Mouse (Mus musculus) intestine, embryonic 14.5 days (tissue): ENCODE results near the gene Abhd17b. TPM values are rescaled to one million over a fixed set of nuclear protein-coding genes. Genes with fewer than 3 reads are reported as not detected.

ENCODE experiments used
- ATAC-seq: fragments of 200-750 bp; cut with Nextera tagmentation; replicated peaks from 2 replicates; pipeline ENCODE4 v1.8.0; 2017; ENCODE audit warnings: low read depth, moderate number of reproducible peaks, moderate TSS enrichment, moderate library complexity; ENCODE audit not compliant: low FRiP score, low TSS enrichment
- DNase-seq: peaks from one replicate; pipeline ENCODE4 v3.0.0-alpha.2; 2018; ENCODE audit warnings: low spot score
- H3K27ac ChIP-seq: fragments of 300-500 bp; sonication (generic); 2 replicates; pipeline ENCODE4 v1.5.1; 2014; ENCODE audit warnings: low read depth, mild to moderate bottlenecking, control low read depth
- H3K27me3 ChIP-seq: fragments of 300-500 bp; sonication (generic); replicated peaks from 2 replicates; pipeline ENCODE4 v1.6.1; 2014; ENCODE audit warnings: low read length, control low read depth; ENCODE audit not compliant: control insufficient read depth, insufficient read depth
- H3K36me3 ChIP-seq: fragments of 300-500 bp; sonication (generic); 2 replicates; pipeline ENCODE4 v1.6.1; 2014; ENCODE audit warnings: low read length, control low read depth; ENCODE audit not compliant: control insufficient read depth, insufficient read depth
- H3K4me1 ChIP-seq: fragments of 300-500 bp; sonication (generic); replicated peaks from 2 replicates; pipeline ENCODE4 v1.6.1; 2014; ENCODE audit warnings: low read length, control low read depth, mixed read lengths; ENCODE audit not compliant: control insufficient read depth, insufficient read depth
- H3K4me2 ChIP-seq: fragments of 300-500 bp; sonication (generic); 2 replicates; pipeline ENCODE4 v1.6.1; 2014; ENCODE audit warnings: low read length
- H3K4me3 ChIP-seq: fragments of 300-500 bp; sonication (generic); 2 replicates; pipeline ENCODE4 v1.5.1; 2014; ENCODE audit warnings: low read depth, low read length, control low read depth, mixed read lengths
- H3K9ac ChIP-seq: fragments of 300-500 bp; sonication (generic); 2 replicates; pipeline ENCODE4 v1.6.1; 2014; ENCODE audit warnings: mild to moderate bottlenecking, low read length
- H3K9me3 ChIP-seq: fragments of 300-500 bp; sonication (generic); 2 replicates; pipeline ENCODE4 v1.6.1; 2016; ENCODE audit warnings: low read length, control low read depth; ENCODE audit not compliant: control insufficient read depth
- WGBS: fragments of 180-500 bp; shearing (Covaris S2); extraction: QIAGEN DNeasy Blood & Tissue Kit; methylation state at CpG from one replicate; pipeline ENCODE4 v1.1.7; 2014; 5-methylcytosine and 5-hydroxymethylcytosine counted together
- polyA plus RNA-seq: library from polyadenylated mRNA; unstranded; fragments of >200 nt; fragmentation: Nextera tagmentation; extraction: Ambion mirVana; gene quantifications from 2 replicates; pipeline ENCODE4 v1.2.1, GENCODE M21; 2014

Abhd17b gene
- polyA plus RNA-seq, 1 experiment from 2014 or later, result 28.2 TPM

DNA sequence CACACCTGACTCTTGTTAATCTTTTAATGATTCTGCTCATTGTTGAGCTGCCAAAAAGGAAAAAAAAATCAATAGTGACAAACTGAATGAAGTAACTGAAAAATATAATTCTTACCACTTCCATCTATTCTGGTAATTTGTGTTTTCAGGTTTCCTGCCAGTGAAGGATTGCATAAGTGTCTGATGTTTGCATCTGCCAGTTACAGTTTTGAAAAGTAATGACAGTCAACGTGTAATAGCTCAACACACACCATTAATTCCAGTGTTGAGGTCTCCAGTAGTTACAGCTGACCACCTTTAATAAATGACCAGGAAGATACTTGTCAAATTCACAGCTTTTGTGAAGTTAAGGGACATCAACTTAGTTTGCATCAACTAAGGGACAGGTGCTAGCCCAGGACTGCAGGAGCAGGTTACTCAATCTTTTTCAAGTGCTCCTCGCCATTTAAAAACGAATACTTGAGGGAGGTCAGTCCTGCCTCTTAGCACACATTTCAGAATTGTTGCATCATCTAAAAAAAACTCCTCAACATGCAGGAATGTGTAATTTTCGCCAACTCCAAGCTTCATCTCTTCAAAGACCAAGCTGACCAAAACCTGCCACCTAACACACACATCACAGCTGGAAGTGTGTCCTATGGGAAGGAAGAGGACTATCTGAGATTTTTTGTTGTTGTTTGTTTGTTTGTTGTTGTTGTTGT, 10.9 kb downstream of the Abhd17b start:
- Histone ChIP-seq H3K27ac (no peak overlapping the region), H3K9me3 (no peaks in the 10 kb centered on the region), H3K4me1 (no peaks in the 10 kb centered on the region), H3K9ac (no peak overlapping the region), H3K4me2 (no peak overlapping the region), H3K27me3 (no peaks in the 10 kb centered on the region), H3K36me3 (no peaks in the 10 kb centered on the region), H3K4me3 (no peak overlapping the region)
- ATAC-seq (no peak), DNase-seq (no peak)
- WGBS, result 74% methylated on average over 4 of the region's 4 CpGs

DNA sequence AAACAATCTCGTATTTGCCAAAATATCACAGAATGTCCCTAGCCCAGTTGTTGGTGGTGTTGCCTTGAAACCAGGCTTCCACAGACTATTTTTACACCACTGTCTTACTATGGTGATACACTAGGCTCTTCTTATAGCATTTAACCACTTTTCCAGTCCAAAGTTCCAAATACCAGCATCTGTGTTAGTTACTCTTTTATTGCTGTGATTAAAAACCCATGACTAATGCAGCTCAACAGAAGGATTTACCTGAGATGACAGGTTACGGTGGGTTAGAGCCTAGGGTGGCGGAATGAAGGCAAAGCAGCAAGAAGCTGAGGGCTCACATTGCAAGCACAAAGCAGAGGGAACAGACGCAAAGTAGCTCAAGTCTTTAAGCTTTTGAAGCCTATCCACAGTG, 16.7 kb downstream of the Abhd17b start:
- Histone ChIP-seq H3K27ac (no peak overlapping the region), H3K9ac (no peak overlapping the region), H3K36me3 (no peaks in the 10 kb centered on the region), H3K9me3 (no peaks in the 10 kb centered on the region), H3K4me1 (no peaks in the 10 kb centered on the region), H3K4me3 (no peak overlapping the region), H3K4me2 (no peak overlapping the region), H3K27me3 (no peaks in the 10 kb centered on the region)
- 88% methylated on average over 4 of the region's 4 CpGs for WGBS
- ATAC-seq, result no peak
- no peak for DNase-seq

DNA sequence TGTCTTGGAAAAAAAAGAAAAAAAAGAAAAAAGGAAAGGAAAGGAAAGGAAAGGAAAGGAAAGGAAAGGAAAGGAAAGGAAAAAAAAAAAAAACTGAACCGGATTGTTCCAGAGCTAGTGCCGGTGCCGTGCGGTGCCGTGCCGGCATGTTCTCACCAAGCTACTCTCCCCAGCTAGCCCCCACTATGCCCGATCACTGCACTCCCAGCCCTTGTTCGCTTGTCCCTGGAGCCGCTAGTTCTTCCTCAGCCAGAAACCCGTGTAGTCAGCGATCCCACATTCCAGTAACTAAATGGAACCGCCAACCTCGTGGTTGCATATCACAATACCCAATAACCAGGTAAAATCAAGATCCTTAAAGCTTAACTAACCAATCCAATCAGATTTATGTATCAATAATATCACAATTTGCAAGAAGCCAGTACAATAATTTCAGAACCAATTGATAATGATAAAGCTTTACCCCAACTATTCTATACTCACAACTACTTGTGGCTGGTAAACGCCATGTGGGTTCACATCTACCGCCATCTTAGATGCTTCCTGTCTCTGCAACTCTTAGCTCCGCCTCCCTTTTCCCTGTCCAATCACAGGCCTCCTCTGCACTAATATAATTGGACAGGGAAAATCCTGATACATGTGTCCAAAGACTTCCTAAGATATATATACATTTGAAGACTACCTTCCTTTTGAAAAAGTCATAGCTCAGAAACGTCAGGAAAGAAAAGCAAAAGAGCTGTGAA, 21.5 kb downstream of the Abhd17b start:
- Histone ChIP-seq H3K27me3 (no peaks in the 10 kb centered on the region), H3K4me2 (no peak overlapping the region), H3K9ac (no peak overlapping the region), H3K4me1 (no peaks in the 10 kb centered on the region), H3K9me3 (0 out of 2 replicates have a peak, but pooled peaks cover 5% of the 10 kb centered on the region), H3K36me3 (no peaks in the 10 kb centered on the region; the same call in 1 of the 2 replicates), H3K27ac (no peak overlapping the region), H3K4me3 (no peak overlapping the region)
- WGBS, result 96% methylated on average over 17 of the region's 17 CpGs
- ATAC-seq (no peak), DNase-seq (no peak)

DNA sequence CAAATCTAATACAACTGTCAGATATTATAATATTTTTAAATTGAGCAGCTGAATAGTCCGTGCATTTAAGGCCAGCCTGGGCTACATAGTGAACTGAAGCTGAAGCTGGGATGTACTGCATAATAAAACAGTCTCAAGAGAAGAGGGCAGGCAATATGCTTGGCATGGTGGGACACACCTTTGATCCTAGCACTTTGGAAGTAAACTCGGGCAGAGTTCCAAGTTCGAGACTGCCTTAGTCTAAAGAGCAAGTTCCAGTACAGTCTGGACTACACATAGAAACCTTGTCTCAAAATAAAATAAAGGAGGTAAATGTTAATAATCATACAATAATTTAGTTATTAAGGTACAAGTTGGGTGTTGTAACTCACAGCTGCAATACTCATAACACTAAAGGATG, 27.1 kb downstream of the Abhd17b start:
- Histone ChIP-seq H3K27me3 (no peaks in the 10 kb centered on the region), H3K27ac (no peak overlapping the region), H3K9ac (no peak overlapping the region), H3K4me2 (no peak overlapping the region), H3K36me3 (peaks cover 31% of the 10 kb centered on the region), H3K4me1 (no peaks in the 10 kb centered on the region), H3K4me3 (no peak overlapping the region), H3K9me3 (0 out of 2 replicates have a peak, but pooled peaks cover 5% of the 10 kb centered on the region)
- no peak for ATAC-seq
- WGBS, result 93% methylated on average over 3 of the region's 3 CpGs
- DNase-seq, result no peak

DNA sequence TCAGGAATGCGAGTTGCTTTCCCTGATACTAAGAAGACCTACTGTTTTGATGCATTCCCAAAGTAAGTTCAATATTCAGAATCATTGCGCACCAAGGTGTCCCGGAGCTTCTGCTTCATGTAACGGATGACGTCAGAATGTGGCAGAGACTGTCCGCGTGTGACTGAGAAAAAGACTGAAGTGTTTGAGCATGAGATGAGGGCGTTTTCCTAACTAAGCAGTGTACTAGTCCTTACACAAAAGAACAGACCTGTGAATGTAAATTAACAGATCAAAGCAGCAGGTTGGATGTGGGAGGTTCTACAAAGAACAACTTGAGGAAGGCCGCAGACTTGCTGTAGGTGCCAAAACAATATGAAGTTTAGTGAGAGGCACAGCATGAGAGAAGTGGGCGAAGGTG, 28.0 kb downstream of the Abhd17b start:
- Histone ChIP-seq H3K27ac (no peak overlapping the region), H3K9me3 (no peaks in the 10 kb centered on the region), H3K4me2 (no peak overlapping the region), H3K4me1 (no peaks in the 10 kb centered on the region), H3K4me3 (no peak overlapping the region), H3K9ac (no peak overlapping the region), H3K27me3 (no peaks in the 10 kb centered on the region), H3K36me3 (peaks cover 38% of the 10 kb centered on the region)
- ATAC-seq (no peak), DNase-seq (no peak)
- WGBS, result 96% methylated on average over 10 of the region's 10 CpGs

DNA sequence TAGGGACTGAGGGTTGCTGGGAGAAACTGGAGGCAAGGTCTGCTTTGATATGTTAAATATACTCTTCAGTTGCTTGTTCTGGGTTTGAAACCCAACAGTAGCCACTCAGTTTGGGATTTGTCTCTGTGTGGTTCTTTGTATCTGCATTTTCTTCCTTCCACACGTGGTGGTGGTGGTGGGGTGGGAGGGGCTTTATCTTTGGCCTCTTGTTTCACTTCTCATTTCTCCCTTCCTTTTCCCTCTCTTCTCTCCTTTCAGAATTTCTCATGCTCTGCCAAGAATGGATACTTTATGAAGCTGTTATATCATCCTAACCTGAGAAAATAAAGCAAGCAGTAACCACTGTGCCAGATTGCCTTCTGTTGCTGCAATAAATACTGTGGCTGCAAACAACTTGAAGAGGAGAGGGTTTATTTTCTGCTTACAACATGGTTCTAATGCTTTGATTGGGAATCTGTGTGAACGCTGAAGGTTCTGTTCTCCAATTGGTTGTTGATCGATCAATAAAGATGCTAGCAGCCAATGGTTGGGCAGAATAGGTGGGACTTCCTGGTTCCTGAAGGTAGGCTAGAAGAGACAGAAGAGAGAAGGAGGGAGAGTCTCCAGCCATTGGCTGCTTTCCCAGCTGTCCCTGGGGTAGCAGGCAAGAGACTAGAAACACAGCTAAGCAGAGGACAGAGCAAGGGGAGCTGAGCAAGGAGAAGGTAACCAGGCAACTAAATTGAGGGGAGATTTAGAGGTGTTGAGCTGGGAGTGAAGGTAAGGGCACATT, 60.5 kb downstream of the Abhd17b start:
- Histone ChIP-seq H3K9ac (no peak overlapping the region), H3K4me1 (no peaks in the 10 kb centered on the region), H3K4me3 (no peak overlapping the region), H3K36me3 (no peaks in the 10 kb centered on the region), H3K4me2 (no peak overlapping the region), H3K27ac (no peak overlapping the region), H3K9me3 (no peaks in the 10 kb centered on the region), H3K27me3 (no peaks in the 10 kb centered on the region)
- WGBS, result 80% methylated on average over 3 of the region's 3 CpGs
- DNase-seq, result no peak
- ATAC-seq, result no peak

DNA sequence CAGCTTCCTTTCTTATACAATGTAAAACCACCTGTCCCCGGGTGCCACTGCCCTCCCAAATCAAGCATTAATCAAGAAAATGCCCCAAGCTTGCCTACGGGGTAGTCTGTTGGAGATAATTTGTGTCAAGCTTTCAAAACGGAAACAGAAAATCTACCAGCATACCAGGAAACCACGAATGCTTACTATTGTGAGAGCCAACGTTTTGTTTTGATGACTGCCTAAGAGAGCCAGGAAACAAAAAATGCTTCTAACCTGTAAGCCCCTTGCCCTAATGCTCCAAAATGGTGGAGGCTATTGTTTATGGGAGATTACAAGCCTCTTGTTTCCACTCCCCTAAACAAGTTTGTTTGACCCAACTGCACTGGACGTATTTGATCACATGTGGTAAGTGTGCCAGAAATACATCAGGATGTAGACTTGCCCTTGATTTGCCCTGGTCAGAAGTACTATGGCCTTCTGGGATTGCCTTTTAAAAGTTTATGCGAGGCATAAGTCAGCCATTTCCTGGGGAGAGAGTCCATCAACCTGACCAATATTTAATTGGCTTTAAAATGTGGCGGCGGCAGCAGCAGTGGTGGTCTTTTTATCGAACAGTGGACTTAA, 61.4 kb downstream of the Abhd17b start:
- Histone ChIP-seq H3K27ac (no peak overlapping the region), H3K9ac (no peak overlapping the region), H3K9me3 (no peaks in the 10 kb centered on the region), H3K4me3 (no peak overlapping the region), H3K4me2 (no peak overlapping the region; the same call in 1 of the 2 replicates), H3K4me1 (no peaks in the 10 kb centered on the region), H3K36me3 (no peaks in the 10 kb centered on the region), H3K27me3 (no peaks in the 10 kb centered on the region)
- whole genome bisulfite sequencing, result 71% methylated on average over 10 of the region's 10 CpGs
- DNase-seq, result no peak
- no peak for ATAC-seq

DNA sequence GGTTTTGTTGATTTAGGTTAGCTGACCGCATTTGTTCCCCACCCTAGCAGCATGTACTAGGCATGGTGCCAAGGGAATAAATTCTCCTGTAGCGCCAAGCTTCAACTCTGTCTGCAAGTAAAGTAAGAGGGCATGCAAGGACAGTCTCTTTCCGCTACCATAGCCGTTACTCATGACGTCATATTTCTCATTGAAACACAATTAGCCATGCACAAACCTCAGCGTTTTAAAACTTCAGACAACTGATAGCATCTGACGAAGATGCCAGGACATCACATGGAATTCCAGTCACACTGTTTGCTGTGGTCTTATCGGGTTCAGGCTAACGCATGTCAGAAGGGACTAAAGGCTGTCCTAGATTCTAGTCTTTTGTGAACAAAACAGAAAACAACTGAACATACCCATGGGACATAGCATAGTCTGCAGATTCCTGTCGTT, 62.0 kb downstream of the Abhd17b start:
- H3K4me3 ChIP-seq, result no peak overlapping the region
- ATAC-seq (no peak), DNase-seq (no peak)

More for the DNA sequence above, 62.0 kb downstream of the Abhd17b start:
- 64% methylated on average over 10 of the region's 10 CpGs for WGBS
- Histone ChIP-seq H3K27ac (no peak overlapping the region), H3K9ac (no peak overlapping the region), H3K36me3 (no peaks in the 10 kb centered on the region), H3K4me1 (no peaks in the 10 kb centered on the region), H3K4me2 (no peak overlapping the region), H3K27me3 (no peaks in the 10 kb centered on the region), H3K9me3 (no peaks in the 10 kb centered on the region)
